In the genomic region with DNA sequence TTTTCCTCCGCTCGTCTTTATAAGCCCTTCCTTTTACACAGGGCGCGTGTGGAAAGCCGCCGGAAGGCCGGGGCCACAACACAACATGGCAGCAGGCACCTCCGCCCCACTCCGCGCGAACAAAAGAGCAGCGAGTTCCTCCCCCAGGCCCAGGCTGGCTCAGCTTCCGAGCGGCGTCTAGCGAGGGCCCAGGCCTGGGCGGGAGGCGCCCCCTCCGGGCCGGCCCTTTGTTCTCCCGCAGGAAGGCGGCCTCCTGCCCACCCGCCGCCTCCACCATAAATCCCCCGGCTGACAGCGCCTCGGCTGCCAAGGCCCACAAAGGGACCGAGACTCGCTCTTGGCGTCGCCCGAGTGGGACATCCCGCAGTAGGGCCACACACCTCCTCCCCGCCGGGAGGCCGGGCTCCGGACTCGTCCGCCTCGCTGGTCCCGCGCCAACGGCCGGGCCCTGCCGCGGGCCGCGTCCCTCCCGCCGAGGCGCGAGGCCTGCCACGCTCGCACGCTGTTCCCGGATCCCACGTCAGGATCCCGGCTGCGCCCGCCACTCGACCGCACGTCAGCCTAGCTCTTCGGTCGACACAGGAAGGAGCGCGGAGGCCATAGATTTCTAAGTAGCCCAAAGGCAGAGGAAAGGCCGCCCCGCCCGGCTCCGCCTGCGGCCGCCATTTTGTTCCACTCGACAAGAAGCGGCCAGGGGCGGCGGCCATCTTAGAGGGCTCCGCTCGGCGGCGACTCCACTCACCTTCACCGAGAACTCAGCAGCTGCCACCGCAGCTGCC, we compare ENCODE assay signal across 8 mouse cellular contexts. TPM values are rescaled to one million over a fixed set of nuclear protein-coding genes. Genes with fewer than 3 reads are reported as not detected.
DNase-seq lines count a peak whose midpoint lies in the region; ATAC-seq and TF ChIP-seq lines count a peak whose summit lies in the region.

No protein-coding gene starts in this region.

- ATAC-seq in embryonic facial prominence, embryonic 13.5 days (ENCODE audit: insufficient number of reproducible peaks, insufficient read depth, low FRiP score, low TSS enrichment, low read depth): peak; percentile 71
- peak; percentile 75 for ATAC-seq in limb, embryonic 12.5 days (ENCODE audit: insufficient number of reproducible peaks, insufficient read depth, low FRiP score, low TSS enrichment, low read depth)
- peak; percentile 81 for ATAC-seq in midbrain, embryonic 14.5 days (ENCODE audit: low FRiP score, low TSS enrichment)

- TF ChIP-seq CTCF in heart, adult 2 months (IDR thresholded peaks at IDR 0.05): peak; percentile 21

- peak overlapping the region; percentile 83 for H3K4me2 ChIP-seq in embryonic facial prominence, embryonic 13.5 days
- peak overlapping the region; percentile 86 for H3K4me2 ChIP-seq in limb, embryonic 12.5 days
- H3K4me2 ChIP-seq in midbrain, embryonic 14.5 days (ENCODE audit: low read length): peak overlapping the region; percentile 83

- no peaks in the 10 kb centered on the region for H3K27me3 ChIP-seq in embryonic facial prominence, embryonic 13.5 days
- no peaks in the 10 kb centered on the region for H3K27me3 ChIP-seq in heart, adult 2 months (ENCODE audit: control insufficient read depth, insufficient read depth, low read length)
- H3K27me3 ChIP-seq in limb, embryonic 12.5 days: no peaks in the 10 kb centered on the region
- H3K27me3 ChIP-seq in midbrain, embryonic 14.5 days (ENCODE audit: control insufficient read depth, insufficient read depth, low read length): no peaks in the 10 kb centered on the region

- H3K9ac ChIP-seq in embryonic facial prominence, embryonic 13.5 days: peak overlapping the region; percentile 100
- H3K9ac ChIP-seq in heart, adult 2 months (ENCODE audit: low read depth, low read length): peak overlapping the region; percentile 98
- H3K9ac ChIP-seq in limb, embryonic 12.5 days (replicated peaks): peak overlapping the region; percentile 100
- peak overlapping the region; percentile 100 for H3K9ac ChIP-seq in midbrain, embryonic 14.5 days (replicated peaks; ENCODE audit: low read length)

- under 1% methylated on average over 83 of the region's 83 CpGs for WGBS in embryonic facial prominence, embryonic 13.5 days
- WGBS in heart, adult 2 months: under 1% methylated on average over 80 of the region's 83 CpGs
- WGBS in limb, embryonic 12.5 days: under 1% methylated on average over 78 of the region's 83 CpGs
- under 1% methylated on average over 83 of the region's 83 CpGs for WGBS in midbrain, embryonic 14.5 days

- peak; percentile 30; the same call in 1 of the 2 replicates for TF ChIP-seq POLR2A in heart, adult 2 months (IDR thresholded peaks at IDR 0.05; ENCODE audit: insufficient read depth, low read depth, low read length)

- H3K27ac ChIP-seq in embryonic facial prominence, embryonic 13.5 days: peak overlapping the region; percentile 100
- peak overlapping the region; percentile 96 for H3K27ac ChIP-seq in heart, adult 2 months
- peak overlapping the region; percentile 100 for H3K27ac ChIP-seq in limb, embryonic 12.5 days
- H3K27ac ChIP-seq in midbrain, embryonic 14.5 days (replicated peaks; ENCODE audit: low read depth, low read length): peak overlapping the region; percentile 99

- H3K36me3 ChIP-seq in embryonic facial prominence, embryonic 13.5 days: peaks cover 42% of the 10 kb centered on the region
- peaks cover 44% of the 10 kb centered on the region for H3K36me3 ChIP-seq in heart, adult 2 months (ENCODE audit: control insufficient read depth, insufficient read depth, low read length)
- peaks cover 43% of the 10 kb centered on the region for H3K36me3 ChIP-seq in limb, embryonic 12.5 days
- H3K36me3 ChIP-seq in midbrain, embryonic 14.5 days (ENCODE audit: control insufficient read depth, insufficient read depth, low read length): peaks cover 43% of the 10 kb centered on the region

- DNase-seq in 3134 (ENCODE audit: extremely low read depth, insufficient read length, low spot score): peak; percentile 92
- peak; percentile 67 to 79 for DNase-seq in adrenal gland, postnatal 4 days (ENCODE audit: low spot score in 2 of 2)
- peak; percentile 89 to 91 for DNase-seq in heart, adult 2 months
- DNase-seq in kidney, adult 8-10 months: peak; percentile 80 to 86
- DNase-seq in midbrain, embryonic 14.5 days: peak; percentile 93
- DNase-seq in spleen, adult 12 weeks (ENCODE audit: low spot score): peak; percentile 81

- H3K4me3 ChIP-seq in embryonic facial prominence, embryonic 13.5 days: peak overlapping the region; percentile 68
- H3K4me3 ChIP-seq in heart, adult 2 months: peak overlapping the region; percentile 60
- H3K4me3 ChIP-seq in limb, embryonic 12.5 days (replicated peaks): peak overlapping the region; percentile 98
- H3K4me3 ChIP-seq in midbrain, embryonic 14.5 days (replicated peaks; ENCODE audit: low read depth, low read length): peak overlapping the region; percentile 99

- intact Hi-C loops in heart, adult 2 months (cut with DNase I): loop anchor here (5.0 kb wide), 1 partner anchor 75 kb away; no protein-coding TSS in a partner anchor

- no peaks in the 10 kb centered on the region for H3K79me2 ChIP-seq in heart, adult 2 months (replicated peaks; ENCODE audit: control insufficient read depth, insufficient read depth, low read length)

- TF ChIP-seq EP300 in heart, adult 2 months (IDR thresholded peaks at IDR 0.05; ENCODE audit: insufficient read depth, low read depth, low read length): no peak

- peaks cover 25% of the 10 kb centered on the region for H3K4me1 ChIP-seq in embryonic facial prominence, embryonic 13.5 days
- peaks cover 4% of the 10 kb centered on the region; the same call in 1 of the 2 replicates for H3K4me1 ChIP-seq in heart, adult 2 months (ENCODE audit: control insufficient read depth, insufficient read depth, low read length)
- H3K4me1 ChIP-seq in limb, embryonic 12.5 days (replicated peaks): peaks cover 18% of the 10 kb centered on the region; the same call in 1 of the 2 replicates
- H3K4me1 ChIP-seq in midbrain, embryonic 14.5 days (ENCODE audit: control insufficient read depth, insufficient read depth, low read length): peaks cover 26% of the 10 kb centered on the region

- no peaks in the 10 kb centered on the region for H3K9me3 ChIP-seq in embryonic facial prominence, embryonic 13.5 days
- H3K9me3 ChIP-seq in limb, embryonic 12.5 days: no peaks in the 10 kb centered on the region
- no peaks in the 10 kb centered on the region for H3K9me3 ChIP-seq in midbrain, embryonic 14.5 days (ENCODE audit: control insufficient read depth, low read length)

RNA-seq across cellular contexts. Expression of a gene that starts 0.6 kb away (rescaled TPM):
- 1,000 to 10,000 TPM; 1,008 to 1,014 TPM for total RNA-seq in adrenal gland, postnatal 4 days (2021)
- 810 and 879 TPM in 2 replicates for polyA plus RNA-seq in embryonic facial prominence, embryonic 13.5 days (2015; fragmentation: Nextera tagmentation; extraction: Ambion mirVana)
- total RNA-seq in heart, adult 2 months (2021): 1,000 to 10,000 TPM in 1 of 2 experiments, 100 to 1,000 TPM in 1; 958 to 1,084 TPM
- 174 and 435 TPM in 2 replicates for polyA plus RNA-seq in heart, adult 2 months (2012; rRNA removed)
- 1,066 and 1,105 TPM in 2 replicates for polyA plus RNA-seq in limb, embryonic 12.5 days (2016; fragmentation: Nextera tagmentation; extraction: Ambion mirVana)
- polyA plus RNA-seq in midbrain, embryonic 14.5 days (2014; fragmentation: Nextera tagmentation; extraction: Ambion mirVana): 906 and 1,582 TPM in 2 replicates

RNA-seq across cellular contexts. Expression of a gene that starts 53.5 kb away (rescaled TPM):
- 10 to 100 TPM; 60.1 to 63.2 TPM for total RNA-seq in adrenal gland, postnatal 4 days (2021)
- 82.4 and 88.9 TPM in 2 replicates for polyA plus RNA-seq in embryonic facial prominence, embryonic 13.5 days (2015; fragmentation: Nextera tagmentation; extraction: Ambion mirVana)
- total RNA-seq in heart, adult 2 months (2021): 10 to 100 TPM; 13.0 to 14.6 TPM
- polyA plus RNA-seq in heart, adult 2 months (2012; rRNA removed): 5.8 and 11.1 TPM in 2 replicates
- 88.5 and 91.9 TPM in 2 replicates for polyA plus RNA-seq in limb, embryonic 12.5 days (2016; fragmentation: Nextera tagmentation; extraction: Ambion mirVana)
- polyA plus RNA-seq in midbrain, embryonic 14.5 days (2014; fragmentation: Nextera tagmentation; extraction: Ambion mirVana): 59.4 and 90.4 TPM in 2 replicates

Comparison
In these comparisons a context has a peak if more than half of its experiments do, and no peak if none do; other contexts are left out.
1. Peak in every context shown above with its lines: DNase-seq, ATAC-seq, H3K4me3 ChIP-seq and H3K27ac ChIP-seq.